Mouse (Mus musculus) kidney, embryonic 14.5 days (tissue): ENCODE data around the gene Rhbg. TPM values are rescaled to one million over a fixed set of nuclear protein-coding genes. Genes with fewer than 3 reads are reported as not detected.
A peak's percentile ranks its signal among the peaks of the same experiment; 100 is the strongest.

ENCODE experiments used
- ATAC-seq: fragments of 200-750 bp; cut with Nextera tagmentation; 2 replicates; pipeline ENCODE4 v1.8.0; 2017; ENCODE audit warnings: moderate number of reproducible peaks, mild to moderate bottlenecking, moderate TSS enrichment, moderate library complexity; ENCODE audit not compliant: low FRiP score, low TSS enrichment
- H3K27ac ChIP-seq: fragments of 300-500 bp; sonication (generic); 2 replicates; pipeline ENCODE4 v1.5.1; 2014; ENCODE audit warnings: low read depth, mild to moderate bottlenecking, low read length, moderate library complexity, mixed read lengths
- H3K27me3 ChIP-seq: fragments of 300-500 bp; sonication (generic); 2 replicates; pipeline ENCODE4 v1.6.1; 2014; ENCODE audit warnings: mild to moderate bottlenecking, low read length; ENCODE audit not compliant: control insufficient read depth, insufficient read depth
- H3K36me3 ChIP-seq: fragments of 300-500 bp; sonication (generic); 2 replicates; pipeline ENCODE4 v1.6.1; 2014; ENCODE audit warnings: low read length, mixed read lengths; ENCODE audit not compliant: control insufficient read depth, insufficient read depth
- H3K4me1 ChIP-seq: fragments of 300-500 bp; sonication (generic); 2 replicates; pipeline ENCODE4 v1.6.1; 2014; ENCODE audit warnings: low read length, mixed read lengths; ENCODE audit not compliant: control insufficient read depth, insufficient read depth
- H3K4me2 ChIP-seq: fragments of 300-500 bp; sonication (generic); replicated peaks from 2 replicates; pipeline ENCODE4 v1.6.1; 2014; ENCODE audit warnings: low read depth, mild to moderate bottlenecking, low read length
- H3K4me3 ChIP-seq: fragments of 300-500 bp; sonication (generic); 2 replicates; pipeline ENCODE4 v1.5.1; 2014; ENCODE audit warnings: mild to moderate bottlenecking, low read length
- H3K9ac ChIP-seq: fragments of 300-500 bp; sonication (generic); 2 replicates; pipeline ENCODE4 v1.6.1; 2014; ENCODE audit warnings: low read depth, mild to moderate bottlenecking, low read length, moderate library complexity
- H3K9me3 ChIP-seq: fragments of 300-500 bp; sonication (generic); 2 replicates; pipeline ENCODE4 v1.6.1; 2016; ENCODE audit warnings: low read length; ENCODE audit not compliant: control insufficient read depth
- WGBS: fragments of 180-500 bp; shearing (Covaris S2); extraction: QIAGEN DNeasy Blood & Tissue Kit; methylation state at CpG from one replicate; pipeline ENCODE4 v1.1.7; 2014; 5-methylcytosine and 5-hydroxymethylcytosine counted together
- polyA plus RNA-seq: library from polyadenylated mRNA; unstranded; fragments of >200 nt; fragmentation: Nextera tagmentation; extraction: Ambion mirVana; gene quantifications from 2 replicates; pipeline ENCODE4 v1.2.1, GENCODE M21; 2014

Rhbg gene
- polyA plus RNA-seq, 1 experiment from 2014 or later: 3.7 TPM

DNA sequence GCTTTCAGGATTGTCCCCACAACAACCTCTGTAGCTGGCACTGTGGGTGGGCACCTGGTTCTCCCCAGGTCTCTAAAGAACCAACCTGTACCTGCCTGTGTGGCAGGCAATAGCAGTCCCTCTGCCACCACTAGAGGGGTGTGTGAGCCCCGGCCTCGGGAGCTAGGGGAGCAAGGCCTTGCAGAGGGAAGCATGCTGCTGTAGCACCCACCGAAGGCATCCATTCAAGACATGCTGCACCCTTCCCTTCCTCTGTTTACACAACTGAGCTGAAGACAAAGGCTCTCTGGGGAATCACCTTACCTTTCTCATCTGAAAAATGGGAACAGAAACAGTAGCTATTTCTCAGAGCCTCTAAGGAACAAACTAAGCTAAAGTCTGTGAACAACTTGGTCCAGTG is 19.3 kb downstream of the Rhbg start:
- WGBS: 7% methylated on average over 3 of the region's 3 CpGs
- H3K27me3 ChIP-seq: peaks cover 46% of the 10 kb centered on the region
- H3K9me3 ChIP-seq: no peaks in the 10 kb centered on the region
- no peaks in the 10 kb centered on the region for H3K36me3 ChIP-seq
- H3K4me2 ChIP-seq: no peak overlapping the region
- peaks cover 18% of the 10 kb centered on the region for H3K4me1 ChIP-seq
- no peak for ATAC-seq
- H3K4me3 ChIP-seq: no peak overlapping the region
- no peak overlapping the region for H3K27ac ChIP-seq
- no peak overlapping the region for H3K9ac ChIP-seq

DNA sequence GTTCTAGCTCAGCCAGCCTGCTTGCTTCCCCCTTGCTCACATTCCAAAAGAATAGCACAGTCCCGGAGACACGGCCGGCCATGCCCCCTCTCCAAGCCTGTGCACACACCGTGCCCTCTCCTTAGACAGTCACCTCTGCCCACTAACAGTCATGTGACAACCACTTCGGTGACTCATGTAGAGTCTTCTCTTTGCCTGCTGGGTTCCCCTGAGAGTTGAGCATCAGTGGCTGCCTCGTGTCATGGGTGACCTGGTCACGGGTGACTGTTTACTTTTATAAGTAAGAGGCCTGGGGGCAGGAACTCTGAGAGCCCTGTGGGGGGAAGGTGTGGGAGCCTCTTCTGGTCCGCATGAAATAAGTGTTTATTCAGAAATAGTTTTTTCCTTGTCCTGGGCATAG is 20.5 kb downstream of the Rhbg start:
- H3K27ac ChIP-seq: no peak overlapping the region
- no peak for ATAC-seq
- H3K4me3 ChIP-seq: no peak overlapping the region
- H3K36me3 ChIP-seq: no peaks in the 10 kb centered on the region
- H3K4me1 ChIP-seq: peaks cover 24% of the 10 kb centered on the region
- 37% methylated on average over 8 of the region's 8 CpGs for WGBS
- H3K9ac ChIP-seq: no peak overlapping the region
- H3K27me3 ChIP-seq: peaks cover 39% of the 10 kb centered on the region
- H3K4me2 ChIP-seq: no peak overlapping the region
- no peaks in the 10 kb centered on the region for H3K9me3 ChIP-seq

GRCm38 (mm10) chr3:88232851-88233649 is 21.5 kb downstream of the Rhbg start:
- Histone ChIP-seq H3K36me3 (no peaks in the 10 kb centered on the region), H3K4me1 (peaks cover 25% of the 10 kb centered on the region), H3K4me2 (no peak overlapping the region), H3K9ac (no peak overlapping the region), H3K4me3 (no peak overlapping the region), H3K27ac (no peak overlapping the region), H3K9me3 (no peaks in the 10 kb centered on the region), H3K27me3 (peaks cover 29% of the 10 kb centered on the region)
- ATAC-seq: no peak
- 29% methylated on average over 7 of the region's 7 CpGs for WGBS

GRCm38 (mm10) chr3:88232301-88232702 is 22.2 kb downstream of the Rhbg start:
- Histone ChIP-seq H3K36me3 (no peaks in the 10 kb centered on the region), H3K9me3 (no peaks in the 10 kb centered on the region), H3K4me3 (no peak overlapping the region), H3K27me3 (peaks cover 22% of the 10 kb centered on the region), H3K9ac (no peak overlapping the region), H3K4me1 (peaks cover 24% of the 10 kb centered on the region), H3K27ac (no peak overlapping the region), H3K4me2 (no peak overlapping the region)
- no peak for ATAC-seq
- WGBS: 51% methylated on average over 7 of the region's 7 CpGs

DNA sequence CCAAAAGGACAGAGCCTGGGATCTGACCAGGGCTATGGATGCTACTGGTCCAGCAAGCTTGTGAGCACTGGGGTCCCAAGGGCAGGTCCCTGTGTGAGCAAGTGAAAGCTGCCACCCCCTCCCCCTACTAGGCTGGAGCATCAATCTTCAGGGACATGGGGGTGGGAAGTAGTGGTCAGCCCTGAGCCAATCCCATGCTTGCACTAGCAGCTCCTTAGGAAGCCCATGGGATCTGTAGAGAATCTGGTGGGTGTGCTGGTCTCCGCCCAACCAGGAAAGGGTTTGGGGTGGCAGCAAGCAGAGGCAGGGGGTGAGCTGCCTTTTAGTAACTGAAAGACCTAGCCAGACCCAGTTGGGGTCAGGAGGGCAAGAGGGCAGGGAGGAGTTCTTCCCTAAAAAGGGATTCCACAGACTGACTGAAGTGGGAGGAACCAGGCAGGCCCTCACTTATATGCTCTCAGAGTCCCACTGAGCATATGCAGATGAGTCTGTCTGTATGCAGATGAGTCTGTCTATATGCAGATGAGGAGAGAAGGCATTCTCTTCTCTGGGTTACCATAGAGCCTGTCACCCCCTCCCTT is 23.4 kb downstream of the Rhbg start:
- Histone ChIP-seq H3K4me1 (peaks cover 24% of the 10 kb centered on the region), H3K9ac (no peak overlapping the region), H3K9me3 (no peaks in the 10 kb centered on the region), H3K27me3 (peaks cover 22% of the 10 kb centered on the region), H3K27ac (no peak overlapping the region), H3K36me3 (no peaks in the 10 kb centered on the region), H3K4me2 (no peak overlapping the region), H3K4me3 (no peak overlapping the region)
- ATAC-seq: peak; percentile 40
- 28% methylated on average over 1 of the region's 1 CpGs for WGBS

- no peak overlapping the region for H3K4me3 ChIP-seq
- H3K4me2 ChIP-seq: peak overlapping the region; percentile 16; the same call in 1 of the 2 replicates
- H3K9me3 ChIP-seq: no peaks in the 10 kb centered on the region
- H3K27ac ChIP-seq: no peak overlapping the region
- no peak overlapping the region for H3K9ac ChIP-seq
- peak; percentile 53 for ATAC-seq
- peaks cover 22% of the 10 kb centered on the region for H3K27me3 ChIP-seq
- H3K4me1 ChIP-seq: peaks cover 24% of the 10 kb centered on the region
- no peaks in the 10 kb centered on the region for H3K36me3 ChIP-seq
- 10% methylated on average over 17 of the region's 17 CpGs for WGBS
These were observed 24.1 kb downstream of the Rhbg start for GRCm38 (mm10) chr3:88230262-88231047.

DNA sequence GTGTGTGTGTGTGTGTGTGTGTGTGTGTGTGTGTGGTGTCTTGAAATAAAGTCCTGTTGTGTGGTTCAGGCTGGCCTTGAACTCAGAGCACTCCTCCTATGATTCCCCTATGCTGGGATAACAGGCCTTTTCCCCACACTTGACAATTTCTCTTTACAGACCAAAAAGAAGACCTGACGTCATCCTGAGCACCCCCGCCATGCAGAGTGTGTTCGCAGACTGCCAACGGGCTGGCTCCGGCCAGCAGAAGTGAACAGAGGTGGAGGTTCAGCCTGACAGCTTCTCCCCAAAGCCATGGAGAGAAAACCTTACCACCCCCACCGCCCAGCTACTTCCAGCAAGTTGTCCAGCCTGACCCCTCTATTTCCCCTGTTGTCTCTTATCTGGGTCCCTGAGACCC is 25.0 kb downstream of the Rhbg start:
- H3K4me1 ChIP-seq: peaks cover 24% of the 10 kb centered on the region
- H3K36me3 ChIP-seq: no peaks in the 10 kb centered on the region
- no peak overlapping the region for H3K9ac ChIP-seq
- H3K9me3 ChIP-seq: no peaks in the 10 kb centered on the region
- no peak overlapping the region for H3K4me2 ChIP-seq
- no peak overlapping the region for H3K27ac ChIP-seq
- no peak for ATAC-seq
- peaks cover 20% of the 10 kb centered on the region; the same call in 1 of the 2 replicates for H3K27me3 ChIP-seq
- WGBS: 79% methylated on average over 6 of the region's 6 CpGs
- no peak overlapping the region for H3K4me3 ChIP-seq

GRCm38 (mm10) chr3:88228906-88229305 is 25.6 kb downstream of the Rhbg start:
- peaks cover 22% of the 10 kb centered on the region for H3K27me3 ChIP-seq
- no peak overlapping the region for H3K4me3 ChIP-seq
- no peaks in the 10 kb centered on the region for H3K36me3 ChIP-seq
- ATAC-seq: no peak
- H3K9me3 ChIP-seq: no peaks in the 10 kb centered on the region
- H3K27ac ChIP-seq: no peak overlapping the region
- 56% methylated on average over 4 of the region's 4 CpGs for WGBS
- no peak overlapping the region for H3K9ac ChIP-seq
- no peak overlapping the region for H3K4me2 ChIP-seq
- peaks cover 24% of the 10 kb centered on the region for H3K4me1 ChIP-seq

DNA sequence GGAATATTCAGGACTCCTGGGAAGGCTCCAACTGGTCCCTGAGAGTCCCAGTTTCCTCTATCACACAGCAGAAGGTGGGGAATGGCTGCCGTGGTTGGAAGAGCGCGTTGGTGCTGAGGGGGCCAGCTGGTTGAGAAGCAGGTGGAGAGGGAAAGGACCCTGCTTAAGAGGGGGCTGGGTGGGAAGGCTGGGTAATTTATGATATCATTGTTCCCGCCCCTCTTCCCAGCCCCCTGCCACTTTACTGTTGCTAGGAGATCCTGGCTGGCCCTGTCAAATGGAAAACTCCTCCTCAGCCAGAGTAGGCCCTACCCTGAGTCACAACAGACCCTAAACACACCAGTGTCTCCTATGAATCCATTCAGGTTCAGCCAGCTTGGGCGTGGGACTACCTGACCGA is 26.5 kb downstream of the Rhbg start:
- Histone ChIP-seq H3K9me3 (no peaks in the 10 kb centered on the region), H3K27ac (no peak overlapping the region), H3K4me3 (no peak overlapping the region), H3K9ac (no peak overlapping the region), H3K27me3 (peaks cover 18% of the 10 kb centered on the region), H3K4me2 (no peak overlapping the region), H3K4me1 (peaks cover 24% of the 10 kb centered on the region), H3K36me3 (no peaks in the 10 kb centered on the region)
- 41% methylated on average over 6 of the region's 6 CpGs for WGBS
- ATAC-seq: no peak
